In the genomic region with DNA sequence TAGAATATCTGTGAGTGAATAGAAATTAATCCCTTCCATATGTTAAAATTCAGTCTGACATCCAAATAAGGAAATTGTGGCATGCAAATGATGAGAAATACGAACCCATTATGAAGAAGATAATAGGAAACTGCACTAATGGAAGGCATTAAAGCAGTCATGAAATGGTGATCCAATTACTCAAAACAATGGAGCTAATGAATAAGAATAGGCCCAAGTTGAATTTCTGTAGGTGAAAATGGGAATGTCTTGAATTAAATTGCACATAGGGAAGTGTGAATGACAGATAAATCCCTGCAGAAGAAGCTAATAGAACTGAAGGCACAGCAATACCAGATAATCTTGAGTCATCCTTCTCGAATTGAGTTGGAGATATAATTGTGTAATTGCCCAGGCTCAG, we compare ENCODE assay signal across 19 mouse cellular contexts.
A peak's percentile ranks its signal among the peaks of the same experiment; 100 is the strongest.
DNase-seq lines count a peak whose midpoint lies in the region; ATAC-seq and TF ChIP-seq lines count a peak whose summit lies in the region.
"Had no signal": no experiment of that assay in that cellular context is flagged by ENCODE, and none has a peak within 500 bp of the region (broad histone marks: within the 10 kb centered on the region; RNA-seq: fewer than 3 reads in every experiment).

No protein-coding gene starts in this region.

- H3K9ac ChIP-seq in forebrain, embryonic 14.5 days (ENCODE audit: low read length): no peak overlapping the region
- H3K9ac ChIP-seq in forebrain, postnatal 0 days: no peak overlapping the region
- H3K9ac ChIP-seq in forebrain, embryonic 15.5 days (replicated peaks): no peak overlapping the region
- H3K9ac ChIP-seq: embryonic facial prominence, embryonic 13.5 days; embryonic facial prominence, embryonic 15.5 days had no signal

- WGBS in forebrain, embryonic 14.5 days: 29% methylated on average over 2 of the region's 2 CpGs
- 83% methylated on average over 2 of the region's 2 CpGs for WGBS in forebrain, embryonic 10.5 days
- WGBS in forebrain, postnatal 0 days: 32% methylated on average over 2 of the region's 2 CpGs
- 25% methylated on average over 2 of the region's 2 CpGs for whole genome bisulfite sequencing in forebrain, embryonic 15.5 days

- no peaks in the 10 kb centered on the region for H3K27me3 ChIP-seq in forebrain, embryonic 14.5 days (replicated peaks; ENCODE audit: control insufficient read depth, insufficient read depth, low read length)
- H3K27me3 ChIP-seq in forebrain, embryonic 10.5 days (ENCODE audit: poor library complexity, severe bottlenecking): no peaks in the 10 kb centered on the region
- no peaks in the 10 kb centered on the region for H3K27me3 ChIP-seq in forebrain, postnatal 0 days (ENCODE audit: insufficient read depth, low read length)
- no peaks in the 10 kb centered on the region for H3K27me3 ChIP-seq in forebrain, embryonic 15.5 days
- H3K27me3 ChIP-seq: embryonic facial prominence, embryonic 13.5 days; embryonic facial prominence, embryonic 15.5 days had no signal

- ATAC-seq in forebrain, embryonic 14.5 days: no peak
- ATAC-seq in forebrain, postnatal 0 days: no peak; the same call in 1 of the 2 replicates
- ATAC-seq in forebrain, embryonic 15.5 days (replicated peaks): no peak

- no peak overlapping the region for H3K4me2 ChIP-seq in forebrain, embryonic 14.5 days (ENCODE audit: low read length)
- no peak overlapping the region for H3K4me2 ChIP-seq in forebrain, postnatal 0 days (ENCODE audit: low read depth)
- H3K4me2 ChIP-seq in forebrain, embryonic 15.5 days (replicated peaks): no peak overlapping the region
- H3K4me2 ChIP-seq: embryonic facial prominence, embryonic 13.5 days; embryonic facial prominence, embryonic 15.5 days had no signal

- H3K4me3 ChIP-seq in forebrain, embryonic 14.5 days (ENCODE audit: low read depth, low read length): no peak overlapping the region
- no peak overlapping the region for H3K4me3 ChIP-seq in forebrain, embryonic 10.5 days
- no peak overlapping the region for H3K4me3 ChIP-seq in forebrain, postnatal 0 days (ENCODE audit: low read depth, low read length)
- no peak overlapping the region for H3K4me3 ChIP-seq in forebrain, embryonic 15.5 days
- H3K4me3 ChIP-seq: embryonic facial prominence, embryonic 13.5 days; embryonic facial prominence, embryonic 15.5 days; erythroblast, embryonic 14.5 days had no signal

- no peaks in the 10 kb centered on the region for H3K36me3 ChIP-seq in forebrain, embryonic 14.5 days (ENCODE audit: control insufficient read depth, insufficient read depth, low read length)
- no peaks in the 10 kb centered on the region for H3K36me3 ChIP-seq in forebrain, embryonic 10.5 days (replicated peaks)
- no peaks in the 10 kb centered on the region for H3K36me3 ChIP-seq in forebrain, postnatal 0 days (ENCODE audit: insufficient read depth)
- H3K36me3 ChIP-seq in forebrain, embryonic 15.5 days: no peaks in the 10 kb centered on the region
- H3K36me3 ChIP-seq: embryonic facial prominence, embryonic 13.5 days; embryonic facial prominence, embryonic 15.5 days had no signal

- H3K4me1 ChIP-seq in forebrain, embryonic 14.5 days (ENCODE audit: control insufficient read depth, insufficient read depth, low read length): no peaks in the 10 kb centered on the region
- H3K4me1 ChIP-seq in forebrain, embryonic 10.5 days: no peaks in the 10 kb centered on the region
- no peaks in the 10 kb centered on the region for H3K4me1 ChIP-seq in forebrain, postnatal 0 days (ENCODE audit: insufficient read depth)
- H3K4me1 ChIP-seq in forebrain, embryonic 15.5 days: no peaks in the 10 kb centered on the region
- H3K4me1 ChIP-seq: embryonic facial prominence, embryonic 13.5 days; embryonic facial prominence, embryonic 15.5 days had no signal

- no peak overlapping the region for H3K27ac ChIP-seq in forebrain, embryonic 14.5 days (ENCODE audit: low read depth, low read length)
- no peak overlapping the region for H3K27ac ChIP-seq in forebrain, embryonic 10.5 days
- no peak overlapping the region for H3K27ac ChIP-seq in forebrain, postnatal 0 days (ENCODE audit: low read depth, low read length)
- no peak overlapping the region for H3K27ac ChIP-seq in forebrain, embryonic 15.5 days (replicated peaks)
- H3K27ac ChIP-seq: embryonic facial prominence, embryonic 13.5 days; embryonic facial prominence, embryonic 15.5 days had no signal

- peak; percentile 46 for DNase-seq in forebrain, embryonic 14.5 days (ENCODE audit: low spot score)
- DNase-seq in forebrain, embryonic 10.5 days (ENCODE audit: extremely low spot score, low spot score): no peak
- DNase-seq in forebrain, postnatal 0 days: peak; percentile 0
- DNase-seq in brain, embryonic 18.5 days (ENCODE audit: low read depth, low spot score): peak; percentile 12
- no peak for DNase-seq in right cerebral cortex, postnatal 14 days
- DNase-seq: adrenal gland, adult 2 months; adrenal gland, postnatal 10 days; adrenal gland, postnatal 25 days; cerebellum, adult 11 months; cerebellum, adult 18-20 months; cerebellum, adult 8-10 months; cerebellum, adult 9-11 months; cerebellum, postnatal 14 days; cerebellum, postnatal 36 days; embryo, embryonic 11 days had no signal

- no peak for TF ChIP-seq CTCF in forebrain, postnatal 0 days (IDR thresholded peaks at IDR 0.05; ENCODE audit: low read depth)

- no peaks in the 10 kb centered on the region for H3K9me3 ChIP-seq in forebrain, embryonic 14.5 days (replicated peaks; ENCODE audit: control insufficient read depth, low read length)
- no peaks in the 10 kb centered on the region for H3K9me3 ChIP-seq in forebrain, embryonic 10.5 days
- H3K9me3 ChIP-seq in forebrain, postnatal 0 days (ENCODE audit: low read length): no peaks in the 10 kb centered on the region
- no peaks in the 10 kb centered on the region for H3K9me3 ChIP-seq in forebrain, embryonic 15.5 days
- H3K9me3 ChIP-seq: embryonic facial prominence, embryonic 13.5 days; embryonic facial prominence, embryonic 15.5 days had no signal

Comparison
In these comparisons a context has a peak if more than half of its experiments do, and no peak if none do; other contexts are left out.
1. DNase-seq: peak in forebrain, embryonic 14.5 days (single experiment), forebrain, postnatal 0 days (single experiment) and brain, embryonic 18.5 days (single experiment); none in forebrain, embryonic 10.5 days (single experiment) and right cerebral cortex, postnatal 14 days (single experiment).